Mouse (Mus musculus) hindbrain, postnatal 0 days (tissue): ENCODE data around the gene Rps2. TPM values are rescaled to one million over a fixed set of nuclear protein-coding genes. Genes with fewer than 3 reads are reported as not detected.
"Not testable (repeated sequence)": the region's sequence is repeated elsewhere in the genome, so short reads cannot be mapped to it uniquely, and the experiment has no call there.

Experiments used
- ATAC-seq: fragments of 200-750 bp; cut with Nextera tagmentation; 2 replicates; pipeline ENCODE4 v1.8.0; 2017; ENCODE audit warnings: mild to moderate bottlenecking, moderate TSS enrichment, moderate library complexity
- DNase-seq: peaks from one replicate; pipeline ENCODE4 v3.0.0-alpha.2; 2015; ENCODE audit warnings: low spot score
- H3K27ac ChIP-seq: fragments of 300-500 bp; sonication (generic); 2 replicates; pipeline ENCODE4 v1.5.1; 2014; ENCODE audit warnings: mild to moderate bottlenecking
- H3K27me3 ChIP-seq: fragments of 300-500 bp; sonication (generic); 2 replicates; pipeline ENCODE4 v1.6.1; 2014; ENCODE audit warnings: low read length, mixed read lengths; ENCODE audit not compliant: insufficient read depth
- H3K36me3 ChIP-seq: fragments of 300-500 bp; sonication (generic); 2 replicates; pipeline ENCODE4 v1.6.1; 2014; ENCODE audit warnings: low read length, mixed read lengths; ENCODE audit not compliant: insufficient read depth
- H3K4me1 ChIP-seq: fragments of 300-500 bp; sonication (generic); 2 replicates; pipeline ENCODE4 v1.6.1; 2014; ENCODE audit warnings: antibody characterized with exemption, low read length, mixed read lengths; ENCODE audit not compliant: insufficient read depth
- H3K4me2 ChIP-seq: fragments of 300-500 bp; sonication (generic); 2 replicates; pipeline ENCODE4 v1.6.1; 2014; ENCODE audit warnings: low read depth, mild to moderate bottlenecking, low read length, moderate library complexity, mixed read lengths
- H3K4me3 ChIP-seq: fragments of 300-500 bp; sonication (generic); 2 replicates; pipeline ENCODE4 v1.5.1; 2014; ENCODE audit warnings: low read length
- H3K9ac ChIP-seq: fragments of 300-500 bp; sonication (generic); replicated peaks from 2 replicates; pipeline ENCODE4 v1.6.1; 2014; ENCODE audit warnings: mild to moderate bottlenecking, low read length, moderate library complexity, mixed read lengths
- H3K9me3 ChIP-seq: fragments of 300-500 bp; sonication (generic); 2 replicates; pipeline ENCODE4 v1.6.1; 2016; ENCODE audit warnings: low read length, mixed read lengths
- CTCF ChIP-seq: IDR thresholded peaks from 2 replicates; pipeline ENCODE4 v1.5.1; 2016; ENCODE audit warnings: antibody characterized with exemption, control low read depth, low read depth
- WGBS: fragments of 180-500 bp; shearing (Covaris S2); extraction: QIAGEN DNeasy Blood & Tissue Kit; methylation state at CpG from one replicate; pipeline ENCODE4 v1.1.7; 2014; 5-methylcytosine and 5-hydroxymethylcytosine counted together
- polyA plus RNA-seq: library from polyadenylated mRNA; unstranded; fragments of >200 nt; fragmentation: Nextera tagmentation; extraction: Ambion mirVana; gene quantifications from 2 replicates; pipeline ENCODE4 v1.2.1, GENCODE M21; 2015
- total RNA-seq: library from RNA; depleted of rRNA; stranded (reverse); fragments of >200 nt; gene quantifications from 2 replicates; pipeline ENCODE4 v1.2.3, GENCODE M21; 2014

Gene Rps2
- total and polyA plus RNA-seq, 2 experiments from 2014 or later = 820 to 2,600 TPM

DNA sequence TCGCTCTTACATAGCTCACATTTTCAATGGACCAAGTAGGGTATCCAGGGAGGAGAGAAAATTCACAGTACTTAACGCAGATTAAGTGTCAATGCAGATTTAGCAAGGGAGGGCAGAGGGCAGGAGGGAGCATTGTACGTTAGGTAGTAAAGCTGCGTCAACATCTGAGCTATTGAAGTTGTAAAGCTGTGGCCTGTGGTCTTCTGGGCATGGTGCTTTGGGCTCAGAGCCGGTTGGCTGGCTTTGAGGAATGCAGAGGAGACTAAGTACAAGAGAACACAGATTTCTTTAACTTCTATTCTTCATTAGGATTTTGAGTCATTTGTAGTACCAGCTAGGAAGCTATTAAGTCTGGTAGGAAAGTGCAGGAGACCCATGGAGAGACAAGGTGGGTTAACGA is 2.4 kb upstream of the Rps2 start:
- ATAC-seq (no peak), DNase-seq (no peak)
- Histone ChIP-seq H3K9me3 (no peaks in the 10 kb centered on the region), H3K4me2 (no peak overlapping the region), H3K4me3 (no peak overlapping the region), H3K9ac (no peak overlapping the region), H3K36me3 (no peaks in the 10 kb centered on the region; the same call in 1 of the 2 replicates), H3K27ac (no peak overlapping the region), H3K4me1 (no peaks in the 10 kb centered on the region), H3K27me3 (no peaks in the 10 kb centered on the region)
- no peak for TF ChIP-seq CTCF
- 72% methylated on average over 6 of the region's 6 CpGs for WGBS

DNA sequence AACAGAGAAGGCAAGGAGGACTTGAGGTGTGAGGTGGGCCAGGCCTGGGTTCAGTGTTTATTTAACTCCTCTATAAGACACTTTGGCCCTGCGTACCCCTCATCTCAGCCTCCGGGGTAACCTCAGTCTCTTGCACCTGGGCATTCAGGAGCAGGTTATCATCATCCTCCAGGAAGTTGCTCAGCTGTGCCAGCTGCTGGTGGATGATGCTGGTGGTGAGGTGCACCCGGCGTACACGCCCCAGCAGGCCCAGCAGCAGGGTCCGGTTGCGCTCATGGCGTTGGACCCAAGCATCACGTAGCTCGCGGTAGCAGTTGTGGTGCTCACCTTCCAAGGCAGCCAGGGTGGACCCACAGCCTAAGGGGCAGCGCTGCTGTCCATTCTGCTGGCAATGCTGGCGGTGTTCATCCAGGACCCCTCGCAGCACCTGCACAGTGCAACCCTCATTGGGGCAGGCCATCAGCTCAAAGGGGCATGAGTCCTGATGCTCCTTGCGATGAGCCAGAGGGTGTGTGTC is 1.7 kb upstream of the Rps2 start:
- Histone ChIP-seq H3K4me1 (no peaks in the 10 kb centered on the region), H3K4me2 (no peak overlapping the region), H3K36me3 (no peaks in the 10 kb centered on the region; the same call in 1 of the 2 replicates), H3K27me3 (no peaks in the 10 kb centered on the region), H3K9ac (no peak overlapping the region), H3K27ac (no peak overlapping the region), H3K4me3 (no peak overlapping the region), H3K9me3 (no peaks in the 10 kb centered on the region)
- no peak for TF ChIP-seq CTCF
- ATAC-seq (no peak), DNase-seq (no peak)
- WGBS = 95% methylated on average over 15 of the region's 15 CpGs

GRCm38 (mm10) chr17:24718938-24719337 is 1.0 kb downstream of the Rps2 start:
- not testable (repeated sequence) for DNase-seq, H3K9ac ChIP-seq, ATAC-seq, H3K27me3 ChIP-seq, H3K27ac ChIP-seq, H3K4me1 ChIP-seq, H3K9me3 ChIP-seq
- TF ChIP-seq CTCF = peak; percentile 27; the same call in 1 of the 2 replicates
- peaks cover 12% of the 10 kb centered on the region for H3K36me3 ChIP-seq
- WGBS = 69% methylated on average over 5 of the region's 5 CpGs
- peak overlapping the region; percentile 61 for H3K4me3 ChIP-seq
- peak overlapping the region; percentile 59 for H3K4me2 ChIP-seq

DNA sequence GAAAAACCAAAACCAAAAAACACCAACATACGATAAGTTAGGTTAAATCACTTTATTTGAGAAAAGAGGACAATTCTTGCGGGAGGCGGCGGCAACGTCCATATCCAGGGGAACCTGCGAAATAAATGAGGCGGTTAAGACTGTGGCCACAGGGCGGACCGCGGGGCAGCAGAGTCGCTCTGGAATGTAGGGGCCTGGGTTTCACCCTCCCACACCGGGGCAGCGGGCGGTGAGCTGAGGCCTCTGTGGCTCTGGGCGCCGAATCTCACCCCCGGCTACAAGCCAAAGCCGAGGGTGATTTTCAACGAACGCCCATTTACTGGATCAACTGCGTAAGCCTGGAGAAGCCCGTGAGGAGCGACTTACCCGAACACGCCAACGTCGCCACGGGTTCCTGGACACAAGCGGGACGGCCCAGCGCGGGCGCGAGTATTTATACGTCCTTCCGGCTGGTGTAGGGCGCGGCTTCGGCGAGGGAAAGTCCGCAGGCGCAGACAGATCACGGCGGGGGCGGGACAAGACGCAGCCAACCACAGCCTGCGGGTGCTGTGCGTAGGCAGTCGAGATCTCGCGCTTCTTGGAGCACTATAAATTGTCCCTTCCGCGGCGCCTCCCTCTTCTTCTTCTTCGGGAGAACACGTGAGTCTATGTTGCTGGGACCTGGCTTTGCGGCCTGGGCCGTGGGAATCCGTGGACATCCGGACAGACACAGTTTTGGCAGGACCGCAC is 1.7 kb downstream of the Rps2 start:
- ATAC-seq = peak; percentile 97
- Histone ChIP-seq H3K4me2 (peak overlapping the region; percentile 63), H3K36me3 (peaks cover 12% of the 10 kb centered on the region)

GRCm38 (mm10) chr17:24720616-24721015 is 2.7 kb downstream of the Rps2 start:
- not testable (repeated sequence) for ATAC-seq

More for the DNA sequence above, 1.7 kb downstream of the Rps2 start:
- peaks cover 7% of the 10 kb centered on the region; the same call in 1 of the 2 replicates for H3K4me1 ChIP-seq
- H3K9me3 ChIP-seq = no peaks in the 10 kb centered on the region
- H3K4me3 ChIP-seq = peak overlapping the region; percentile 61
- WGBS = under 1% methylated on average over 61 of the region's 61 CpGs
- TF ChIP-seq CTCF = no peak
- peak; percentile 99 for DNase-seq
- H3K27ac ChIP-seq = peak overlapping the region; percentile 82
- H3K9ac ChIP-seq = peak overlapping the region; percentile 85
- no peaks in the 10 kb centered on the region for H3K27me3 ChIP-seq

GRCm38 (mm10) chr17:24721383-24721955 is 3.6 kb downstream of the Rps2 start:
- Histone ChIP-seq H3K36me3 (peaks cover 12% of the 10 kb centered on the region), H3K4me2 (peak overlapping the region; percentile 63), H3K4me3 (peak overlapping the region; percentile 61; the same call in 1 of the 2 replicates), H3K9ac (peak overlapping the region; percentile 85; the same call in 1 of the 2 replicates)
- not testable (repeated sequence) for DNase-seq, H3K4me1 ChIP-seq, H3K27ac ChIP-seq, H3K27me3 ChIP-seq, ATAC-seq, H3K9me3 ChIP-seq
- WGBS = 73% methylated on average over 7 of the region's 7 CpGs

More at GRCm38 (mm10) chr17:24720616-24721015, 2.7 kb downstream of the Rps2 start:
- DNase-seq = peak; percentile 5
- H3K4me3 ChIP-seq = peak overlapping the region; percentile 61
- peak overlapping the region; percentile 85 for H3K9ac ChIP-seq
- H3K27ac ChIP-seq = peak overlapping the region; percentile 82; the same call in 1 of the 2 replicates
- peak overlapping the region; percentile 63 for H3K4me2 ChIP-seq
- peaks cover 12% of the 10 kb centered on the region for H3K36me3 ChIP-seq
- 2% methylated on average over 10 of the region's 11 CpGs for WGBS
- not testable (repeated sequence) for H3K4me1 ChIP-seq, H3K27me3 ChIP-seq, H3K9me3 ChIP-seq
